Mouse (Mus musculus) B cell, adult 67 days (primary cell): ENCODE results near the gene Olfr981. TPM values are rescaled to one million over a fixed set of nuclear protein-coding genes. Genes with fewer than 3 reads are reported as not detected.

Source experiments
- total RNA-seq, 2 experiments: library from RNA; stranded (reverse); gene quantifications; 4 replicates each; pipeline ENCODE4 v1.2.4; 2023

The Olfr981 gene
- total RNA-seq: not detected

DNA sequence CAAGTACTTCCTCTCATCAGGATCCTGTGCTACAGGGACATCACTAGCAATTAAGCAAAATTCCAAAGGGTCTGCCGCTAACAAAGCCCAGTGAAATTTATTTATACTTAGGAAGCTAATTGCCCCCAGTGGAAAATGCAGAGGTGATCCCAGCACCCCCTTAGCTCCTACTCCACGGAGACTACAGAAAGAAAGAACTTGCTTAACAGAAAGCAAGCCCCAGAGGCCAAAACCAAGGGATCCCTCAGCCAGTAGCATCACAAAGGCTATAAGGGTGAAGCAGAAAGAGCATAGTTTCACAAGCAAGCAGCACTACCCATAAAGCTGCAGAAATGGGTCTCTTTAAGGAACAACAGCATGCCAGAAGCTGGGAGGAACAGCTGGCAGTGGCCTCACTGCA lies at the start of gene Olfr981:
Gene Olfr981 (plus strand): TSS at position 301 of the 400 bp plus-strand sequence.

DNA sequence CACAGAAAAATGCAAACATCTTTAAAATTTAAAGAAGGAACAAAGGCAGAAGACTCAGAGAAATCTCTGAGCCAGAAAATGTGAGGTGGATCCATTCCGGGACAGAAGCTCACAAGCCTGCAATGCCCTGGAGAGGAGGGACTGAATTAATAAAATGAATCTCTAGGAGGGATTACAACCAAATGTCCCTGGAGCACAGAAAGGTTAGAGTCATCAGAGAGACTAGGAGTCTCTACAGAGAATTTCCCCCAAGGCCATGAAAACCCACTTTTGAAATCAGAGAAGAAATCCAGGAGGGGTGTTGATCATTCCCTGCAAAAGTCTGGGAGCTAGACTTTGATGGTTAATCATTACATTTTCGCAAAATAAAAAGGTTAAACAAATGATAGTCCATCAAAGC lies 29.5 kb upstream of the Olfr981 start, which contains the start of gene Olfr978:
Gene Olfr978 (plus strand): TSS at position 301 of the 400 bp plus-strand sequence.

DNA sequence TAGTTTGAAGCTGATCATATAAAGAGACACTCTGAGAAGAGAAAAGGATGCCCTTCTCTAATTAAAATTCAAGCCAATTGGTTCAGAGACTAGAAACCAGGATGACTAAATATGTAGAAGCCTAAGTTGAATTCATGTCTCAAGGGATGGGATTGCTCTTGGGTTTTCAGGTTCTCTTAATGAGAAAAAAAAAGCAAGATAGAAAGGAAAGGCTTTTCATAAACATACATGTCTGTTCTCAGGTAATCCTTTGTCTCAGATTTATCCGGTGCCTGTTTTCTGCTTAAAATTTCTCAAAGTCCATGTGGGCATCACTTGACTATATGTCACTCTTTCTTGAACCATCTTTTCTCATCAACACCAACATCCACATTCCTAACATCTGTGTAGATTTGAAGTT lies 17.9 kb upstream of the Olfr981 start, which contains the start of gene Olfr979:
Gene Olfr979 (minus strand): TSS at position 101 of the 400 bp plus-strand sequence.

DNA sequence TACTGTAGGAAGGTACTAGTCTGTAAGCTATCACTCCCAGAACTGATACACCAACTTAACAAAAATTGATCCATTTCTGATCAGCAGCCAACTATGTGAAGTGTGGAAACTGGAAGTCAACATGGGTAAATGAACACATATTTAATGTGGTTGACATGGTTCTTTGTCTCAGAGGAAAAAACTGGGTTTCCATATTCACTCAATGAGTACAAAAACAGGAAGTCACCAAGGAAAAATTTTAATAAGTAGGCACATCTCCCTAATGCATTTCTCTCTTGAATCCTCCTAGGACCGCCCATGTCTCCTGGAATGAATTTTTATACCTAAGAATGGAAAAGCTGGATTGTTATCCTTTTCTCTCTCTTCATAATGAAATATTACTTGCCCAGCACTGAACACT lies 11.8 kb upstream of the Olfr981 start, which contains the start of gene Olfr980:
Gene Olfr980 (minus strand): TSS at position 101 of the 400 bp plus-strand sequence.

DNA sequence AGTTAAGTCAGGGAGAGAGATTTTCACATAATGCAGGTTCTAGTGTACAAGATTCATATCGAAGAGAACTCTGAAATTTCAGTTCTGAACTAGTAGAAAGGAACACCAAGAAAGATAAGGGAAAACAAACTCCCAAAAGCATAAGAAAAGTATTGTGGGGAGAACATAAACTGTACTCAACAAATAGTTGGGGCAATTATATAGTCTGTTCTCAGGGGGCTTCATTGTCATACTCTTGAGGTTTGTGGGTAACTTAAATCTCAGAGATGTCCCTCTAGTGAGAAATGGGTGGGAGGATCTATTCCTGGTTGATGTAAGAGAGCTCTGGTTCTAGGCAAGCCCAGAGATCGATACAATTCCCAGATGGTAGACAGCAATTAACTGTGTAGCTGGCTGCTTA lies 52.3 kb downstream of the Olfr981 start, which contains the start of gene Olfr982:
Gene Olfr982 (plus strand): TSS at position 301 of the 400 bp plus-strand sequence.

Other genes with a start within 250 kb of the Olfr981 start
- gene Olfr968, start 238.2 kb upstream of the Olfr981 start, total RNA-seq: not detected
- gene Olfr969, start 230.5 kb upstream of the Olfr981 start, total RNA-seq: not detected
- gene Olfr970, start 212.6 kb upstream of the Olfr981 start, total RNA-seq: not detected
- not detected for gene Olfr971, start 184.6 kb upstream of the Olfr981 start, total RNA-seq
- not detected for gene Olfr972, start 155.0 kb upstream of the Olfr981 start, total RNA-seq
- gene Olfr229, start 114.1 kb upstream of the Olfr981 start, total RNA-seq: not detected
- gene Olfr974, start 84.0 kb upstream of the Olfr981 start, total RNA-seq: not detected
- gene Olfr975, start 69.4 kb upstream of the Olfr981 start, total RNA-seq: not detected
- not detected for gene Olfr976, start 60.3 kb upstream of the Olfr981 start, total RNA-seq
- not detected for gene Olfr978, start 29.4 kb upstream of the Olfr981 start, total RNA-seq
- not detected for gene Olfr979, start 18.0 kb upstream of the Olfr981 start, total RNA-seq
- not detected for gene Olfr980, start 11.9 kb upstream of the Olfr981 start, total RNA-seq
- not detected for gene Olfr982, start 52.4 kb downstream of the Olfr981 start, total RNA-seq
- not detected for gene Olfr983, start 72.1 kb downstream of the Olfr981 start, total RNA-seq
- under 1 TPM in 1 of 2 experiments, not detected in 1; 0.17 TPM for gene Olfr984, start 92.7 kb downstream of the Olfr981 start, total RNA-seq
- not detected for gene Olfr985, start 108.7 kb downstream of the Olfr981 start, total RNA-seq
- gene Tmem225, start 126.7 kb downstream of the Olfr981 start, total RNA-seq: not detected
- gene Olfr986, start 159.5 kb downstream of the Olfr981 start, total RNA-seq: not detected
- 1 to 10 TPM; 2.5 to 3.3 TPM for gene Zfp202, start 170.9 kb downstream of the Olfr981 start, total RNA-seq
- not detected for gene Scn3b, start 247.8 kb downstream of the Olfr981 start, total RNA-seq